Mouse (Mus musculus): ENCODE measurements around the gene Cdh13.
A peak's percentile ranks its signal among the peaks of the same experiment; 100 is the strongest.
"Not testable (repeated sequence)": the region's sequence is repeated elsewhere in the genome, so short reads cannot be mapped to it uniquely, and the experiment has no call there.

Cdh13 gene

DNA sequence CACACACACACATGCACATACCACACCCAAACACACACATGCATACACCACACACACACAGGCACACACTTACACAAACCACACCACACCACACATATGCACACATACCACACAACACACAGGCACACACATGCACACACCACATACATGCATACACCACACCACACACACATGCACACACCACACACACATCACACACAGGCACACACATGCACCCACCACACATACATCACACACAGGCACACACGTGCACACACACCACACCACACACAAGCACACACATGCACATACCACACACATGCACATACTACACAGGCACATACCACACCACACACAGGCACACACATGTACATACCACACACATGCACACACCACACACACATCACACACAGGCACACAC lies 991.9 kb downstream of the Cdh13 start:
- no peak for DNase-seq

DNA sequence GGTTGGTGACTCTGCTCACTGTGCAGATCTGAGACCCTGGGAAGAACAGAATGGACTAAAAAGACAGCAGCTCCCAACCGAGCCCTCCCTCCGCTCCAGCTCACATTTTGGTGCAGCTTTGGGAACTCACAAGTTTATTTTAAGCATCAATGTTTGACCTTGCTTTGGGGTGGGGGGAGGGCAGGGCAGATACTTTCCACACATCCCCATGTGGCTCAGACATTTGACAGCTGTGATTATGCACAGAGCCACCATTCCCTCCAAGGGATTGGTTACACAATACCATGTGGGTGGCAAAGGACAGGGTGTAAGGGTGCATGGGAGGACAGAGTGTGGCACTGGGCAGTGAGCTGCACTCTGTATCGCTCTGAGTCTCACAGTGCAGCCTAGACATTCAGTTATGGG lies 993.5 kb downstream of the Cdh13 start:
- no peak for DNase-seq

DNA sequence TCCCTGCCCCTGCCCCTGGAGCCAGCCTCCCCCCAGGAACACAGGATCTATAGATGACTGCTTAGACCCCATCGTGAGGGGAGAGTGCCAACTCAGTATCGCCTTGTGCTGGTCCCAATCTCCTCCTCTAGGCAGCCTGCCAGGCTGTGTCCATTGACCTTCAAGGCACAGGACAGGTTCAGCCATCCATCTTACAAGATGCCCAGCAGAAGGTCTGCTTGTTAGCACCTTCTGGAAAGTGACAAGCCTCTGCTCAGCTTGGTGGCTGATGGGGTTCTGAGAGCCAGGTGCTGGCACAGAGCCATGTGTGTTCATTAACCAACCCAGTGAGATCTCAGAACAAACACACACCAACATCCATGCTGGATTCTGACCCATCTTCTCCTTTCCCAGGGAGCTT lies 998.2 kb downstream of the Cdh13 start:
- DNase-seq, result no peak

DNA sequence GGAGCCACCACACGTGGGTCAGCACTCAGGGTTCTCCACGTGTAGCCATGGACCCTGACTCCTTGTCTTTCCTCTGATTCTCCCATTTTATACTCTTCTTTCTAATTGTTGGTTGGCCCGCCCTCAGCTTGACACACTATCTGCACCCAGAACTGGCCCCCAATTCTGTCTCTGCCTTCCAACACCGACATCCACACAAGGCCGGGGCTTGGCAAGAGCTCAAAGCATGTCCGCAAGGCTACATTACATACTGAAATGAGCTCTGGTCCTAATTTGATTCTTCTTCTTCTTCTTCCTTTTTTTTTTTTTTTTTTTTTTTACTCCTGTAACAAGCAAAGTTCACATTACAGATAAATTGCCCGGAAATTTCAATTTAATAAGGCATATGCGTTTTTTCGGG lies 1001.0 kb downstream of the Cdh13 start:
- no peak for DNase-seq

DNA sequence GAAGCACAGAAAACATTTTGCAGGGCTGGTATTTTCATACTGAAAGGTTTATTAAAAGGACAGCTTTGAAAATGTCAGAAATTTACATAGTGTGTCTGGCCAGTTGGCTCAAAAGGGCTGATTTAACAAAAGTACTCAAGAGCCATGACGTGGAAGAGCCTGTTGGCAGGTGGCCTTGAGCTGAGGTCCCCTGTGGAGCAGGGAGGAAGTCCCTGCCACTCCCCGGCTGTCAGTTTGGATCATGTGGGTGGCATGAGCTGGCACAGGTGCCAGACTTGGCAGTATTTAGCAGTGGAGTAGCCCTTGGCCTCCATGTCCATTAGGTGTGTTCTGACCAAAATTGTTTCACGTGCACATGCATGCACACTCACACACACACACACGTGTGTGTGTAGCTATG lies 1001.4 kb downstream of the Cdh13 start:
- no peak for DNase-seq

DNA sequence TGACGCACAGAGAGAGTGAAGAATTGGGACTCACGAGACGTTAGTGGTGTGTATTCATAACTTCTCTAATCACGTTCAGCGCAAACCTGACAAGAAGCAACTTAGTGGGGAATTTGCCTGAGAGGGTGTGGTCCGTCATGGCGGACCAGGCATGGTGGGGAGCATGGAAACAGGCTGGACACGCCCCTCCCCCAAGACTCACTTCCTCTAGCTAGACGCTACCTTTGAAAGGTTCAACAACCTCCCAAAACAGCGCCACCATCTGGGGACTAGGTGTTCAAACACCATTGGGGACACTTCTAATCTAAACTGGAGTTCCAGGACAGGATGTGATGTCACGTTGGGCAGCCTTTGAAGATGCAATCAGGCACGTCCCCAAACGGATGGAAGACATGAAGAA lies 1011.9 kb downstream of the Cdh13 start:
- no peak for DNase-seq

DNA sequence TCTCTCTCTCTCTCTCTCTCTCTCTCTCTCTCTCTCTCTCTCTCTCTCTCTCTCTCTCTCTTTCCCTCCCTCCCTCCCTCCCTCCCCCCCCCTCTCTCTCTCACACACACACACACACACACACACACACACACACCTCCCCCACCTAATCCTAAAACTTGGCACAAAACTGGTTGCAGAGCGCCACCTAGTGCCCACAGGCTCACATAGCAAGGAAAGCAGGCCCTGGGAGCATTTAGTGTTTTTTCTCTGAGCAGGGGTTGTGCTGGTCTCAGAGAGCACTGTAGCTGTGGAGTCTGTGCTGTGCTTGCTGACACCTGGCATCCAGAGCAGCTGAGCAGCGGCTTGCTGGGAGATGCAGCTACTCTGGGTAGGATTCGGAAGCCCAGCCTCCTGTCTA lies 1014.2 kb downstream of the Cdh13 start:
- DNase-seq, result peak; percentile 35

DNA sequence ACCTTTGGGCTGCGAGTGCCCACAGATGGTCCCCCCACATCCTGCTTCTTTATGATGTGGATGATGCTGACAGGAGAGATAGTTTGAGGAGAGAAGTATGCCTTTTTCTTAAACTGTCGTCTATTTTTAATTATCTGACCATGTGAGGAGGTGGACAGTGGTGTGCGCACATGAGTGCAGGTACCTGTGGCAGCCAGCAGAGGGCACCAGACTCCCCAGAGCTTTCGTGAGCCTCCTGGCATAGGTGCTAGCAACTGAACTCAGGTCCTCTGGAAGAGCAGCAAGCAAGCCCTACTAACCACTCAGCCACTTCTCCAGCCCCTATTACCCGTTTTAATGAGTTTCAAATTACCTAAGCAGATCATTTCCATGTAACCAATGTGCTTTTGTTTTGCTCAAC lies 1016.8 kb downstream of the Cdh13 start:
- no peak for DNase-seq

DNA sequence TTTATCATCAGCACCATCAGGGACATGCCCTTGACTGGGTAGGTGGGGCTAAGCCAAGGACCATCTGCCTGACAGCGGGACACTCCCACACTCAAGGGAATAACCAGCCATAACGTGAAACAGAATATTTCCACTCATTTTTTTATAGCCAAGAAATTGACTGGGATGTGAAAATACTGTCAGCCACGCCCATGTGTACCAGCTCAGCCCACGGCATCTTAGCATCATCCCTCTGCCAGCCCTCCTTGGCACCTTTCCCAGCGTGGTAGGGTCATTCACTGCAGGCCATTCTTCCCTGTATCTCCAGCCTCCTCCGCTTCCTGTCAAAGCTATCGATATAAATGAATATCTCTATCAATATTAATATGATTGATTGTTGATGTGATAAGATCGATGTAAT lies 1020.7 kb downstream of the Cdh13 start:
- DNase-seq, result no peak

DNA sequence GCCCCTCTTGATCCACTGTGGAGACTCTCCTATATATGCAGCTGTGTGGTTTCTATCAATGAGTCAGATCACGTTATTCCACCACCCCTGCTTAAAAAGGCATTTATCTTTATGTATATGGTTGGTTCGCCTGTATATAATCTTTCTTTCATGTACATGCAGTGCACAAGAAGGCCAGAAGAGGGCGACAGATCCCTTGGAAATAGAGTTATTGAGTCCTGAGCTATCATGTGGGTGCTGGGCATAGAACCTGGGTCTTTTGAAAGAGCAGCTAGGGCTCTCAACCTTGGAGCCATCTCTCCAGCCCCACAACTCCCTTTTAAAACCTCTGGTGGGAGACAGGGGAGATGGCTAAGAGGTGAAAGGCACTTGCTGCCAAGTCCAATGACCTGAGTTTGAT lies 1027.9 kb downstream of the Cdh13 start:
- DNase-seq, result peak; percentile 36

DNA sequence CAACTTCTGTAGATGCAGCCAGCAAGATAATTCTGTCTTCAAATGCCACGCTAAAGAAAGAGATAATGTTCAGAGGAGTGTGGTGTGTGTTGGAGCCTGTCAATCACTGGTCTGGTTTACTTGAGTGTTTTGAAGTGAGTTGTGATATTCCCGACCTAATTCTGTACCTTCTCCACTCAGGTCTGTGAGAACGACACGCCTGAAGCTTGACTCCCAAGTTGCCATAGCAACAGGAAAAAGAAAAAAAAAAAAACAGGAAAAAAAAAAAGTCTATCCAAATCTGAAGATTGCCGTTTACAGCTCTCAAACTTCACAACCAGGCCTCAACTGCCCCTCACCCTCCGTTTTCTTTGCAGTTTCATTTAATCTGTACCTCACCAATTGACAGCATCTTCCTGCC lies 1039.7 kb downstream of the Cdh13 start:
- DNase-seq, result no peak

DNA sequence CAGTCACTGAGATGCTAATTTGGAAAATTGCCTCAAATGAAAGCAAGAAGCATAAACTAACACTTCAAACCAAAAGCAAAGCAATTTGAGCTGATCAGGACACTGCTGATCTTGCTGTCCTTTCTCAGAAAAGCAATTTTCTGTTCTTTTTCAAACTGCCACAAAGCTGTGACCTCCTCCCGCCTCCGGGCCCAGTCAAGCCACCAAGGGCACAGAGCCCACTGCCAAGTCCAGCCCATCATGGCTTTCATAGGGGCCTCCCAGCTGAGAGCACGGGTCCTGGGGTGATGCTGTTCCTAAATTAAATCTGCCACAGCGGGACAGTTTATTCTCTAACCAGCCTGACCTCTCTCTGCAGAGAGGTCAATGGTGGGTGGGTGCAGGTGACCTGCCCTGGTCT lies 1056.0 kb downstream of the Cdh13 start:
- peak; percentile 13 for DNase-seq

DNA sequence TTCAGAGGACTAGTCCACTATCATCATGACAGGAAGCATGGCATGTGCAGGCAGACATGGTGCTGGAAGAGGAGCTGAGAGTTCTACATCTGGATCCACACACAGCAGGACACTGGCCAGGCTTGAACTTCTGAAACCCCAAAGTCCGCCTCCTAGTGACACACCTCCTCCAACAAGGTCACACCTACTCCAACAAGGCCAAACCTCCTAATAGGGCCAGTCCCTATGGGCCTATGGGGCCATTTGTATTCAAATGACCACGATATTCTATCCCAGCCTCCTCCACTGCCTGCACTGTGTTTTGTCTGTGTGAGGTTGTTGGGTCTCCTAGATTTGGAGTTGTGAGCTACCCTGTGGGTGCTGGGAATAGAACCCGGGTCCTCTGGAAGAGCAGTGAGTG lies 1060.1 kb downstream of the Cdh13 start:
- no peak for DNase-seq

DNA sequence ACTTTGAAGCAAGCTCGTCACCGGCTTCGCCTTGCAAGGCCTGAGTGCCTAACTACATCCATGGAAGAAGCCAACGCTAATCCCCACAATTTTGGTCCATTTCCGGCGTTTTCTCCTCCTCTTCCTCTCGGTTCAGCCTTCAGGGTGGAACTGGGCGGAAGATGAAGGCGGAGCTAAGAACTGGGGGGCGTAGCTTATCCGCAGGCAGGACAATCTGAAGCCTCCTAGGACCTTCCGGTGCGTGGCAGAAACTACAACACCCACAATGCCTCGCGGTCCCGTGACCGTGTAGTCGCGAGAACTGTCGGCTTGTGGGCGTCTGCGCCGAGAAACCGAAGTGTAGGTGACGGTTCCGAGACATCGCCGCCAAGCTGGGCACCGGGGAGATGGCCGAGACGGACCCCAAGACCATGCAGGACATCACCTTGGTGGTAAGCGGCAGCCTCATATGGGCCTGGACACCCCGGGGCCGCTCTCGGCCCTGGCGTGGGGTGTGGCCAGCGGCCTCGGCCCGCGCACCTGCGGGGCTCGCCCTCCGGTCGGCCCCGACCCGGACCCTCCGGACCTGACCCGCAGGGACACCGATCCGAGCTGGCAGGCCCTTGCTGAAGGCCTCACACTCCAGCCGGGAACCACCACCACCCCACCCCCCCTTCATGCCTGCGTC lies 1060.8 kb downstream of the Cdh13 start, which contains the start of gene Hsbp1:
Gene Hsbp1 (plus strand): TSS at position 299 of the 667 bp plus-strand sequence.
- peak; percentile 99 for DNase-seq

DNA sequence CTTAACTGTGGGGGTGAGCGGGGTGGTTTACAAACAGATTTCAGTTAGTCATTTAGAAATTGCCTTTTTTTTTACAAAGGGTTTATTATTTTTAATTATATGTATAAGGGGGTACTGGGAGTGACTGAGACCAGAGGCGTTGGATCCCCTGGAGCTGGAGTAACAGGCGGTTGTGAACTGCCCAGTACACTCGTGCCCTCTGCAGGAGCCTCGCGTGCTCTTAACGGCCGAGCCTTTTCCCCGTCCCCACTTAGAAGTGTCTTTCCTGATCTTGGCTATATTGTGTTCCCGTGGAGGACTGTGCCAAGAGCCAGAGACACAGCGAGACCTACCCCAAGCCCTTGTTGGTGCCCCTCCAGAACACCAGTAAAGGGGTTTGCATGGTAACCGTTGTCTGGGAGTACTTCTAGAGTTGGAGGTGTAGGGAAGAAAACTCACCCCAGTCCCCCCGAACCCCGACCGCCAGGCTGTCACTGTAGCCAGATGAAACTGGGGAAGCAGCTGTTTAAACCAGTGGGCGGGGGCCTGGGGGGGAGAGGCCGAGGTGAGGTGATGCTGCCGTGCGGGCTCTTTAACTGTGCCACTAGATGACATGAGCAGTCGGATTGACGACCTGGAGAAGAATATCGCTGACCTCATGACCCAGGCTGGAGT lies 1061.6 kb downstream of the Cdh13 start:
- DNase-seq, result no peak

DNA sequence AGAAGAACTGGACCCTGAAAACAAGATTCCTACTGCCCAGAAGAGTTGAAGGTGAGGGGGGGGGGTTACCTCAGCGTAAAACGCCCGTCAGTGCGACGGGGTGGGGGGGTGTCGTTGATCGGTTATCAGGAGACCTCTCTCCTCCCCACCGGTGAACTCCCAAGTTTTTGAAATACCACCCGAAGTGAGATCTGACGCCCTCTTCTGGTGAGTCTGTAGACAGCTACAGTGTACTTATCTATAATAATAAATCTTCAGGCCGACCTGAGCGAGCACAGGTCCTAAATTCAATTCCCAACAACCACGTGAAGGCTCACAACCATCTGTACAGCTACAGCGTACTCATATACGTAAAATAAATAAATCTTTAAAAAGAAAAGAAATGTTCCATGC lies 1062.1 kb downstream of the Cdh13 start:
- no peak for DNase-seq

DNA sequence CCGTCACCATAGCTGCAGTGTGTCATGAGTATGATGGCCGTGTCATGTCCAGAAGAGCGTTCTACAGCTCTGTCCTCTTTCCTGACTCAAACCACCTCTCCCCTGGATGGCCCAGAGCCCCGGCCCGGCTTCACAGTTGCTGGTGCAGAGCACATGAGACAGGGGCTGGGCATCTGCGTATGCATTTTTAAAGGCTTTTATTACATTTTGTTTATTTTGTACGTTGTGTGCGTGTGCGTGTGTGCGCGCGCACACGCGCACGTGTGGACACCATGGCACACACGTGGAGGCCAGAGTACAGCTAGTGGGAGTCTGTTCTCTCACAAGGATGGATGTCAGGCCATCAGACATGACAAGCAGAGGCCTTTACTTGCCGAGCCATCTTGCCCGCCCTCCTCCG lies 1068.1 kb downstream of the Cdh13 start:
- no peak for DNase-seq

DNA sequence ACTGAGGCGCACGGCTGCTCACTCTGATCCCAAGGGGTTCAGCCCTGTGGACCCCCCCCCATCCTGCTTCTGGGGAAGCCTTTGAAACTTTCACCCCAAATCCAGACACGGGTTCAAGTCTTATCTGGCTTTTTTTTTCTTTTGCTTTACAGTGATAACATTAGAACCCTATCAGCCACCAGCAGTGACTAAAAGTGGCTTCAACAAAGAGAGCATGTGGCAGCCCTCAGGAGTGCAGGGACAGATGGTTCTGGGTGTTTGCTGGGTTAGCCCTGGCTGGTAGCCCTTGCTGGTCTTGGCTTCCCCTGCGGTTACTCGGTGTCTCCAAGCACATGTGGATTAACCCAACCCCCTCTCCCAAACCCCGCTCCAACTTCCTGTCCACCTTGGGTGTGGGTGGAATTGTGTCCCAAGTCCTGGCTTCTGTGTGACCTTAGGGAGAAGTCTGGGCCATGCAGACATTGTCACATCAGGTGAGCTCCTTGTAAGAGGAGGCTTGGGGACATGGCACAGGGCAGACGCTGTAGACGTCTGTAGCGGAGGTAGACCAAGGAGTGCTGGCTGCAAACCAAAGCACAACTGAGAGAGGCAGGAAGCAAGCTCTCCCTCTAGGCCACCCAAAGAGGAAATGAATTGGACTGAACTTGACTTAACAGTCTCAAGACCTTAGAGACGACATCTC lies 1069.6 kb downstream of the Cdh13 start:
- no peak for DNase-seq

DNA sequence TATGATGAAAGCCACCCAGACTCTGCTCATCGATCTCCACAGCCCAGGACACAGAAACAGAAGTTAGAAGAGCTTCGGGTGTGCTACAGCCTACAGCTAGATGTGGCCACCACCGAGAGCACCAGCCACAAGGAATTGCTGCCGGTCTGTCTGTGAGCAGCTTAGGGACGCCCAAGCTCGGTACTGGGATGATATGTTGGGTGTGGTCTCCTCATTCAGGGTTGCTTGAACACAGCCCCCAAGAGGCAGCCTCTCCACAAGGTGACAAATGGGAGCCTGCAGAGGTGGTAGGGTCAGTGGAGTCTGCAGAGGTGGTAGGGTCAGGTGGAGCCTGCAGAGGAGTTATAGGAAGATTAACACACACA lies 1070.1 kb downstream of the Cdh13 start:
- DNase-seq, result no peak

DNA sequence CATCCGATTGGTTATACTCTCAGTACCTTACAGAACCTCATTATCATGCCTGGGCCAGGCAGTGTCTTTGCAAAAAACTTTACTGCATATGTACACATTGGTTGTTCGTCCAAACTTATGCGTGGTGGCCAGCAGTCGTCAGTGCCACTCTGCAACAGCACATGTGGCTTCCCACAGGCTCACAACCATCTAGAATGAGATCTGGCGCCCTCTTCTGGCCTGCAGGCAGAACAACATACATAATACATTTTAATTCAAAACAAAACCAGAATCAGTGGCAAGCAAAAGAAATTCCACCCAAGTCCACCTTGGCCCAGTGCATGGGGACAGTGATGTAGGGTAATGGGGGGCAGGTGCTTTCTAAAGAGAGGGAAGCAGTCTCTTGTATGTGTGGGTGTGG lies 1073.1 kb downstream of the Cdh13 start:
- DNase-seq, result not testable (repeated sequence)

DNA sequence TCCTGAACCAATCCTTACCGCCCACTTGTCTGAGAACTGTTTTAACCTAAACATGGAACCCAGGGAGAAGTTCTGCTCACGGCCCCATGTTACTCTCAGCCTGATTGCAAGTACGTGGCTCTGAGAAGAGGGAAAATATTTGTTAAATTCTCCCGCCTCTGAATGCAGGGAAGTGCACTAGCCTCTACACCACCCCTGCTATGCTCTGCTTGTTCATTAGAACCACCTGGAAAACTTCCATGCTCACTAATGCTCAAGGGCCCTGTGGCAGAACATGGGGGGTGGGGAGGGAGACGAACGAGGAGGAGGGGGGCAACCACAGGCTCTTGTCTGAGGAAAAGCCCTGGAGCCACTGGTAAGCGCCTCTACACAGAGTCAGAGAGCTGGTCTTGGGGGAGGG lies 1074.6 kb downstream of the Cdh13 start:
- no peak for DNase-seq

DNA sequence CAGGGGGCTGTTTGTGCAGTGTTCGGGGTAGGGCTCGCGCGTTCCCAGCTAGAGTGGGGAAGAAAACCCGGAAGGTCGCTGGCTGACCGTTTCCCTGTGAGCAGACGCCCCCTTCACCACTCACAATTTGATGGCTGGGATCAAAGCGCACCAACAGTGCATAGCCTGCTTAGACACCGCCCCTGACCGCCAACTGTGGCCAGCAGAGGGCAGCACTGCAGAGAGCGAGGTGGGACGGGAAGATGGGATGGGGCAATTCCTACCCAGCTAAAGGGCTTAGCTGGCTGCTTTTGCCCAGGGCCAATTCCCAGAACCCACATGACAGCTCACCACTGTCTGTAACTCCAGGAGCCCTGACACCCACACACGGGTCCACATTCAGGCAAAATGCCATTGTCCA lies 1075.3 kb downstream of the Cdh13 start:
- DNase-seq, result peak; percentile 61

DNA sequence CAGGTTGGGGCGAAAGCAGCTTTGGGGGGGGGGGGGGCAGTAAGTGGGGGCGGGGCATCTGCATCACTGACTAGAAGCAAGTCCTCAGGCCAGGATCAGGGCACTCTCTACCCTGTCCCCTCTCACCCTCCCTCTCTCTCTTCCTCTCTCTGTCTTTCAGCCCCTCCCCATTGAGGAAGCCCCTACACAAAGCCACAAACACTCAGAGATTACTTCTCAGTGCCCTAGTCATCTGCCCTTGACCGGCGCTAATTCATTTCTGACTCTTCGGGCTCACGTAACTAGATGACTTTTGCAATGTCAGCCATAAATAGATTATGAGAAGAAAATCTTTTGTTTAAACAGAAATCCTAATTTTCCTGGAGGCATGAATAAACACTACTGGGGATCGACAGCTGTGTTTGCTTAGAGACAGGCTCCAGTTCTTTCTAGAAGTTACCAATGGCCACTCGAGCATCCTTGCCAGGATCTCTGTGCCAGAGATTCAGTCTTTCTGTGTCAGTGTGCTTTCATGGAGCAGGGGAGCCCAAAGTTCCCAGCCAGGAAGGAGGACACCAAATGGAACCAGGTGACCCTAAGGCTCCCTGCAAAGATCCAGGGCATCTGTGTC lies 1077.3 kb downstream of the Cdh13 start:
- no peak for DNase-seq
